ENCODE assay signal across 26 mouse cellular contexts in the genomic region with DNA sequence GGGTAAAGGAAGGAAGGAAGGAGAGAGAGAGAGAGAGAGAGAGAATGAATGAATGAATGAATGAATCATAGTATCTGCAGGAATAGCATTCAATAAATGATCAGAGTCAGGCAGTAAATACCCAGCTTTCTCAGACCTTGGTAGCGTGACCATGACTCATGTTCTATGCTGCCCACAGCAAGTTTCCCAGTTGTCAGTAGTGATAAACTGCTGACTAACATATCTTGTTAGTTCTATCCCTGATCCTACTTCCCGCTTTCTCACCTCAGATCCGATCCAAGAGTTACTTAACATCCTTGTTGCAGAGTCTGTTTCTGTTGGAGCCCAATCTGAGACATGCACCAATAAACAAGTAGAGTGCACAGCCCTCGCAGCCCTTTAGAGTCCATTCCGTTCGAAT.
"Had no signal": no experiment of that assay in that cellular context is flagged by ENCODE, and none has a peak within 500 bp of the region (broad histone marks: within the 10 kb centered on the region; RNA-seq: fewer than 3 reads in every experiment).

No protein-coding gene starts in this region.

- H3K4me2 ChIP-seq: heart, embryonic 11.5 days; heart, embryonic 13.5 days; heart, embryonic 15.5 days; hindbrain, embryonic 13.5 days; hindbrain, embryonic 15.5 days; kidney, embryonic 15.5 days; limb, embryonic 12.5 days; liver, embryonic 11.5 days; liver, embryonic 13.5 days had no signal

- H3K36me3 ChIP-seq: heart, embryonic 13.5 days; heart, embryonic 15.5 days; hindbrain, embryonic 13.5 days; hindbrain, embryonic 15.5 days; kidney, embryonic 15.5 days; limb, embryonic 10.5 days; limb, embryonic 12.5 days; liver, embryonic 13.5 days had no signal

- ATAC-seq: hindbrain, postnatal 0 days; intestine, embryonic 16.5 days had no signal

- DNase-seq: gastrocnemius, postnatal 14 days; gastrocnemius, postnatal 36 days; heart, adult 11 months; heart, adult 2 months; heart, postnatal 14 days; heart, postnatal 36 days; kidney, adult 11 months; kidney, adult 2 months; kidney, adult 9 months; kidney, postnatal 14 days; kidney, postnatal 36 days; liver; liver, embryonic 13.5 days had no signal

- H3K27me3 ChIP-seq: heart, embryonic 13.5 days; heart, embryonic 15.5 days; hindbrain, embryonic 13.5 days; hindbrain, embryonic 15.5 days; limb, embryonic 12.5 days; liver, embryonic 13.5 days had no signal

- H3K4me3 ChIP-seq: heart, adult 2 months; heart, embryonic 13.5 days; heart, embryonic 15.5 days; hindbrain, embryonic 13.5 days; hindbrain, embryonic 15.5 days; kidney, embryonic 15.5 days; layer of hippocampus, adult 2 months; left cerebral cortex, adult 2 months; limb, embryonic 10.5 days; limb, embryonic 12.5 days; liver, embryonic 13.5 days had no signal
